Mouse (Mus musculus) limb, embryonic 10.5 days (tissue): ENCODE data around the gene Gm10840. TPM values are rescaled to one million over a fixed set of nuclear protein-coding genes. Genes with fewer than 3 reads are reported as not detected.
A peak's percentile ranks its signal among the peaks of the same experiment; 100 is the strongest.
"Not testable (repeated sequence)": the region's sequence is repeated elsewhere in the genome, so short reads cannot be mapped to it uniquely, and the experiment has no call there.

Source experiments
- DNase-seq: peaks from one replicate; pipeline ENCODE4 v3.0.0-alpha.2; 2017; ENCODE audit warnings: low spot score
- H3K27ac ChIP-seq: fragments of 300-500 bp; sonication (generic); 2 replicates; pipeline ENCODE4 v1.5.1; 2016; ENCODE audit warnings: mild to moderate bottlenecking
- H3K27me3 ChIP-seq: fragments of 300-500 bp; sonication (generic); 2 replicates; pipeline ENCODE4 v1.6.1; 2016; ENCODE audit warnings: low read depth, mild to moderate bottlenecking; ENCODE audit not compliant: poor library complexity, severe bottlenecking
- H3K36me3 ChIP-seq: fragments of 300-500 bp; sonication (generic); 2 replicates; pipeline ENCODE4 v1.6.1; 2016; ENCODE audit warnings: mild to moderate bottlenecking, moderate library complexity
- H3K4me1 ChIP-seq: fragments of 300-500 bp; sonication (generic); 2 replicates; pipeline ENCODE4 v1.6.1; 2016
- H3K4me3 ChIP-seq: fragments of 300-500 bp; sonication (generic); 2 replicates; pipeline ENCODE4 v1.5.1; 2016; ENCODE audit warnings: mild to moderate bottlenecking, moderate library complexity
- H3K9me3 ChIP-seq: fragments of 300-500 bp; sonication (generic); replicated peaks from 2 replicates; pipeline ENCODE4 v1.6.1; 2016; ENCODE audit warnings: mild to moderate bottlenecking
- WGBS: fragments of 180-500 bp; shearing (Covaris S2); methylation state at CpG from one replicate; pipeline ENCODE4 v1.1.7; 2016; 5-methylcytosine and 5-hydroxymethylcytosine counted together
- polyA plus RNA-seq: library from polyadenylated mRNA; unstranded; fragments of >200 nt; fragmentation: Nextera tagmentation; extraction: Ambion mirVana; gene quantifications from 2 replicates; pipeline ENCODE4 v1.2.1, GENCODE M21; 2016

The Gm10840 gene
- 1.0 TPM in 1 of 2 replicates, not detected in the other for polyA plus RNA-seq

GRCm38 (mm10) chr11:106160841-106161721 is at the start of gene Gm10840, which contains the start of gene Limd2:
TSS of gene Gm10840 (plus strand) at chr11:106160850.
TSS of gene Limd2 (minus strand) at chr11:106160860.
- Histone ChIP-seq H3K27me3 (no peaks in the 10 kb centered on the region), H3K27ac (peak within 1 kb of the TSS; percentile 100), H3K4me1 (peaks cover 50% of the 10 kb centered on the region), H3K9me3 (no peaks in the 10 kb centered on the region), H3K36me3 (peaks cover 72% of the 10 kb centered on the region), H3K4me3 (peak within 1 kb of the TSS; percentile 91)
- 32% methylated on average over 22 of the region's 22 CpGs for WGBS
- no peak for DNase-seq

- Histone ChIP-seq H3K4me3 (no peak overlapping the region), H3K27ac (no peak overlapping the region), H3K4me1 (no peaks in the 10 kb centered on the region), H3K36me3 (peaks cover 48% of the 10 kb centered on the region), H3K27me3 (no peaks in the 10 kb centered on the region), H3K9me3 (no peaks in the 10 kb centered on the region)
- no peak for DNase-seq
These were observed 49.0 kb upstream of the Gm10840 start for GRCm38 (mm10) chr11:106111688-106112087.

- Histone ChIP-seq H3K27me3 (no peaks in the 10 kb centered on the region), H3K27ac (no peak overlapping the region), H3K36me3 (peaks cover 88% of the 10 kb centered on the region), H3K4me1 (no peaks in the 10 kb centered on the region), H3K9me3 (no peaks in the 10 kb centered on the region), H3K4me3 (no peak overlapping the region)
- 94% methylated on average over 5 of the region's 5 CpGs for WGBS
- DNase-seq, result no peak
These were observed 38.4 kb upstream of the Gm10840 start for GRCm38 (mm10) chr11:106122221-106122620.

- no peak for DNase-seq
- Histone ChIP-seq H3K4me1 (no peaks in the 10 kb centered on the region), H3K27me3 (no peaks in the 10 kb centered on the region), H3K4me3 (no peak overlapping the region), H3K9me3 (no peaks in the 10 kb centered on the region), H3K27ac (no peak overlapping the region), H3K36me3 (peaks cover 83% of the 10 kb centered on the region)
- 83% methylated on average over 3 of the region's 3 CpGs for WGBS
These were observed 37.9 kb upstream of the Gm10840 start for GRCm38 (mm10) chr11:106122736-106123135.

GRCm38 (mm10) chr11:106124784-106125183 is 35.9 kb upstream of the Gm10840 start:
- DNase-seq, result no peak
- Histone ChIP-seq H3K27me3 (no peaks in the 10 kb centered on the region), H3K36me3 (peaks cover 82% of the 10 kb centered on the region), H3K27ac (no peak overlapping the region), H3K9me3 (no peaks in the 10 kb centered on the region), H3K4me3 (no peak overlapping the region), H3K4me1 (no peaks in the 10 kb centered on the region)
- 83% methylated on average over 4 of the region's 4 CpGs for WGBS

GRCm38 (mm10) chr11:106125827-106126226 is 34.8 kb upstream of the Gm10840 start:
- whole genome bisulfite sequencing, result 85% methylated on average over 1 of the region's 1 CpGs
- no peak for DNase-seq
- Histone ChIP-seq H3K36me3 (peaks cover 84% of the 10 kb centered on the region), H3K4me3 (no peak overlapping the region), H3K9me3 (no peaks in the 10 kb centered on the region), H3K27me3 (no peaks in the 10 kb centered on the region), H3K4me1 (no peaks in the 10 kb centered on the region), H3K27ac (no peak overlapping the region)

GRCm38 (mm10) chr11:106126727-106127373 is 33.8 kb upstream of the Gm10840 start:
- H3K27me3 ChIP-seq, DNase-seq, H3K4me1 ChIP-seq, H3K9me3 ChIP-seq, H3K27ac ChIP-seq, H3K4me3 ChIP-seq: not testable (repeated sequence)
- WGBS, result 89% methylated on average over 6 of the region's 6 CpGs
- peaks cover 78% of the 10 kb centered on the region for H3K36me3 ChIP-seq

GRCm38 (mm10) chr11:106129477-106129876 is 31.2 kb upstream of the Gm10840 start:
- no peak overlapping the region for H3K27ac ChIP-seq
- no peaks in the 10 kb centered on the region for H3K9me3 ChIP-seq
- WGBS, result 94% methylated on average over 1 of the region's 1 CpGs
- no peak overlapping the region for H3K4me3 ChIP-seq
- peaks cover 55% of the 10 kb centered on the region for H3K36me3 ChIP-seq
- no peaks in the 10 kb centered on the region for H3K4me1 ChIP-seq
- no peak for DNase-seq
- H3K27me3 ChIP-seq, result no peaks in the 10 kb centered on the region

GRCm38 (mm10) chr11:106132516-106132915 is 28.1 kb upstream of the Gm10840 start:
- Histone ChIP-seq H3K9me3 (no peaks in the 10 kb centered on the region), H3K36me3 (peaks cover 62% of the 10 kb centered on the region), H3K27me3 (no peaks in the 10 kb centered on the region), H3K27ac (no peak overlapping the region), H3K4me1 (peaks cover 7% of the 10 kb centered on the region; the same call in 1 of the 2 replicates), H3K4me3 (no peak overlapping the region)
- 97% methylated on average over 5 of the region's 5 CpGs for WGBS
- no peak for DNase-seq

- H3K36me3 ChIP-seq, result peaks cover 59% of the 10 kb centered on the region
- no peak for DNase-seq
- no peak overlapping the region for H3K4me3 ChIP-seq
- H3K27me3 ChIP-seq, result no peaks in the 10 kb centered on the region
- H3K27ac ChIP-seq, result peak overlapping the region; percentile 67
- WGBS, result 51% methylated on average over 8 of the region's 8 CpGs
- peaks cover 7% of the 10 kb centered on the region; the same call in 1 of the 2 replicates for H3K4me1 ChIP-seq
- no peaks in the 10 kb centered on the region for H3K9me3 ChIP-seq
These were observed 25.8 kb upstream of the Gm10840 start for GRCm38 (mm10) chr11:106134580-106135528.

- no peak for DNase-seq
- 93% methylated on average over 3 of the region's 3 CpGs for WGBS
- H3K36me3 ChIP-seq, result peaks cover 97% of the 10 kb centered on the region
- H3K4me3 ChIP-seq, result no peak overlapping the region
- H3K4me1 ChIP-seq, result peaks cover 5% of the 10 kb centered on the region; the same call in 1 of the 2 replicates
- no peaks in the 10 kb centered on the region for H3K9me3 ChIP-seq
- H3K27ac ChIP-seq, result no peak overlapping the region
- H3K27me3 ChIP-seq, result no peaks in the 10 kb centered on the region
These were observed 9.4 kb upstream of the Gm10840 start for GRCm38 (mm10) chr11:106151219-106151618.

GRCm38 (mm10) chr11:106152132-106152531 is 8.5 kb upstream of the Gm10840 start:
- H3K4me1 ChIP-seq, result peaks cover 13% of the 10 kb centered on the region
- peaks cover 100% of the 10 kb centered on the region for H3K36me3 ChIP-seq
- H3K4me3 ChIP-seq, result no peak overlapping the region
- no peaks in the 10 kb centered on the region for H3K27me3 ChIP-seq
- H3K27ac ChIP-seq, result no peak overlapping the region
- DNase-seq, result no peak
- H3K9me3 ChIP-seq, result no peaks in the 10 kb centered on the region
- WGBS, result 81% methylated on average over 8 of the region's 8 CpGs
